Comparison of ENCODE assay signal across 25 mouse cellular contexts in the genomic region with DNA sequence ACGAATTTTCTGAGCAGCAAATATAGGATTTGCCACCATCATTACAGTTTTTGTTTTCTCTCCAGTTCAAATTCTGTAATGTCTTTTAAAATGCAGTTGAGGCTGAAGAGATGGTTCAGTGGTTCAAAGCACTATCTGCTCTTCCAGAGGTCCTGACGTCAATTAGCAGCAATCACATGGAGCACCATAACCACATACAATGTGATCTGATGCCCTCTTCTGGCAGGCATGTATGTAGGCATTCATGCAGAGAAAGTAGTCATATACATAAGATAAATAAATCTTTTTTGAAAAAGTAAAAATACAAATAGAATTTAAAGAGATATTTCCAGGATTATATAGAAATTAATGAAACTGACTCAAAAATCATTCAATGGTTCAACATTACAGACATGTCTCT. TPM values are rescaled to one million over a fixed set of nuclear protein-coding genes. Genes with fewer than 3 reads are reported as not detected.
DNase-seq lines count a peak whose midpoint lies in the region; ATAC-seq and TF ChIP-seq lines count a peak whose summit lies in the region.
"Had no signal": no experiment of that assay in that cellular context is flagged by ENCODE, and none has a peak within 500 bp of the region (broad histone marks: within the 10 kb centered on the region; RNA-seq: fewer than 3 reads in every experiment).

No protein-coding gene starts in this region.

- peak; percentile 22 for DNase-seq in liver, adult 2 months (ENCODE audit: extremely low read depth, low read depth, low spot score)
- DNase-seq in 416B (ENCODE audit: low read depth), result peak; percentile 67
- peak; percentile 3 for DNase-seq in CH12.LX (ENCODE audit: extremely low read depth)
- no peak for DNase-seq in layer of hippocampus, adult 2 months (ENCODE audit: low spot score in 2 of 2)
- no peak for DNase-seq in T-cell, adult 2 months (ENCODE audit: low spot score)
- DNase-seq: adrenal gland, postnatal 14 days; cerebellum, adult 11-12 months; cerebellum, postnatal 14 days; embryo, embryonic 11 days; gastrocnemius, adult 2 months; heart, postnatal 4 days; kidney, adult 8-10 months; kidney, postnatal 36 days; layer of hippocampus, adult 9-11 months; right cerebral cortex, adult 18-20 months; thymus, postnatal 14 days had no signal

- in situ Hi-C loops in CH12.LX (cut with MboI; ENCODE audit: low pct_ligation_motif_present, low pct_unique_long_range_greater_than_20kb, low sequenced_read_pairs), result no loop called here

- H3K4me3 ChIP-seq in liver, adult 2 months (ENCODE audit: insufficient read depth, low read depth, low read length), result no peak overlapping the region
- H3K4me3 ChIP-seq in liver, embryonic 12.5 days, result no peak overlapping the region
- H3K4me3 ChIP-seq in CH12.LX (replicated peaks in 1 of 3; ENCODE audit: low read depth in 2 of 3, low read length in 2 of 3, poor library complexity in 1 of 3), result no peak overlapping the region
- H3K4me3 ChIP-seq in layer of hippocampus, adult 2 months, result no peak overlapping the region
- H3K4me3 ChIP-seq: embryonic facial prominence, embryonic 15.5 days; forebrain, embryonic 10.5 days; gastrocnemius, adult 2 months; heart, embryonic 12.5 days; midbrain, embryonic 13.5 days; neural tube, embryonic 13.5 days had no signal

- no peaks in the 10 kb centered on the region; the same call in 1 of the 2 replicates for H3K36me3 ChIP-seq in liver, adult 2 months (ENCODE audit: control insufficient read depth, insufficient read depth, low read length)
- H3K36me3 ChIP-seq in liver, embryonic 12.5 days, result no peaks in the 10 kb centered on the region
- no peaks in the 10 kb centered on the region for H3K36me3 ChIP-seq in CH12.LX (replicated peaks in 1 of 2; ENCODE audit: control insufficient read depth in 1 of 2, insufficient read depth in 1 of 2, low read length in 1 of 2)
- H3K36me3 ChIP-seq: midbrain, embryonic 13.5 days; neural tube, embryonic 13.5 days had no signal

- no peak for TF ChIP-seq EP300 in CH12.LX (IDR thresholded peaks at IDR 0.05; ENCODE audit: low read length)

- no peaks in the 10 kb centered on the region for H3K9me3 ChIP-seq in liver, embryonic 12.5 days (replicated peaks)
- H3K9me3 ChIP-seq in CH12.LX (replicated peaks; ENCODE audit: low read length), result no peaks in the 10 kb centered on the region
- H3K9me3 ChIP-seq: embryonic facial prominence, embryonic 15.5 days; forebrain, embryonic 10.5 days; heart, embryonic 12.5 days; midbrain, embryonic 13.5 days; neural tube, embryonic 13.5 days had no signal

- H3K27me3 ChIP-seq in liver, adult 2 months (ENCODE audit: control insufficient read depth, insufficient read depth, low read length), result no peaks in the 10 kb centered on the region
- H3K27me3 ChIP-seq in liver, embryonic 12.5 days (replicated peaks), result no peaks in the 10 kb centered on the region
- H3K27me3 ChIP-seq in CH12.LX (replicated peaks), result peaks cover 2% of the 10 kb centered on the region
- H3K27me3 ChIP-seq: embryonic facial prominence, embryonic 15.5 days; heart, embryonic 12.5 days; midbrain, embryonic 13.5 days; neural tube, embryonic 13.5 days had no signal

- TF ChIP-seq RAD21 in CH12.LX (IDR thresholded peaks at IDR 0.05; ENCODE audit: low read depth, low read length), result peak; percentile 22

- dilution Hi-C loops in CH12.LX (cut with MboI; ENCODE audit: extremely low pct_ligation_motif_present, extremely low pct_unique_long_range_greater_than_20kb, low sequenced_read_pairs), result no loop called here

- WGBS in liver, adult 2 months, result 64% methylated on average over 2 of the region's 2 CpGs
- WGBS in liver, embryonic 12.5 days (ENCODE audit: insufficient replicate concordance), result 44% methylated on average over 2 of the region's 2 CpGs

- TF ChIP-seq CTCF in liver, adult 2 months (IDR thresholded peaks at IDR 0.05; ENCODE audit: low read depth, low read length), result no peak
- TF ChIP-seq CTCF in CH12.LX (conservative IDR thresholded peaks at IDR 0.05 in 1 of 2, IDR thresholded peaks at IDR 0.05 in 1 of 2; ENCODE audit: low read depth in 2 of 2, low read length in 2 of 2), result peak in 1 of 2 experiments; percentile 34; a peak in 2 of 4 replicates
- TF ChIP-seq CTCF in layer of hippocampus, adult 2 months (conservative IDR thresholded peaks at IDR 0.05), result no peak; the same call in 1 of the 2 replicates

- H3K9ac ChIP-seq in liver, adult 2 months (ENCODE audit: low read depth, low read length), result no peak overlapping the region
- no peak overlapping the region for H3K9ac ChIP-seq in liver, embryonic 12.5 days
- H3K9ac ChIP-seq in CH12.LX (ENCODE audit: insufficient read depth, low read depth), result no peak overlapping the region
- H3K9ac ChIP-seq: embryonic facial prominence, embryonic 15.5 days; heart, embryonic 12.5 days; midbrain, embryonic 13.5 days; neural tube, embryonic 13.5 days had no signal

- H3K4me1 ChIP-seq in liver, adult 2 months (ENCODE audit: control insufficient read depth, insufficient read depth, low read length), result no peaks in the 10 kb centered on the region
- H3K4me1 ChIP-seq in liver, embryonic 12.5 days, result no peaks in the 10 kb centered on the region
- H3K4me1 ChIP-seq in CH12.LX (ENCODE audit: control insufficient read depth in 1 of 2, insufficient read depth in 2 of 2), result no peaks in the 10 kb centered on the region
- H3K4me1 ChIP-seq: embryonic facial prominence, embryonic 15.5 days; forebrain, embryonic 10.5 days; heart, embryonic 12.5 days; midbrain, embryonic 13.5 days; neural tube, embryonic 13.5 days had no signal

- no peak overlapping the region for H3K4me2 ChIP-seq in liver, embryonic 12.5 days
- no peak overlapping the region for H3K4me2 ChIP-seq in CH12.LX (ENCODE audit: insufficient read depth, low read depth, poor library complexity, severe bottlenecking)
- H3K4me2 ChIP-seq: embryonic facial prominence, embryonic 15.5 days; heart, embryonic 12.5 days; midbrain, embryonic 13.5 days; neural tube, embryonic 13.5 days had no signal

- no peak for TF ChIP-seq POLR2A in liver, adult 2 months (IDR thresholded peaks at IDR 0.05; ENCODE audit: extremely low read depth, insufficient read depth, low read length)
- TF ChIP-seq POLR2A in CH12.LX (IDR thresholded peaks at IDR 0.05; ENCODE audit: low read depth, low read length), result no peak

- no peak for ATAC-seq in liver, embryonic 12.5 days
- peak; percentile 82 for ATAC-seq in megakaryocyte progenitor cell, adult 5-6 weeks (replicated peaks; ENCODE audit: poor library complexity)
- ATAC-seq: activated CD4-positive, CD25-positive, alpha-beta regulatory T cell, adult 4 months; hindbrain, embryonic 16.5 days; midbrain, embryonic 13.5 days had no signal

- peaks cover 3% of the 10 kb centered on the region; the same call in 1 of the 2 replicates for H3K79me2 ChIP-seq in liver, adult 2 months (ENCODE audit: control insufficient read depth, insufficient read depth, low read length)
- H3K79me2 ChIP-seq in CH12.LX (replicated peaks; ENCODE audit: control insufficient read depth, extremely low read depth, insufficient read depth, poor library complexity, severe bottlenecking), result no peaks in the 10 kb centered on the region

- H3K27ac ChIP-seq in liver, adult 2 months (replicated peaks; ENCODE audit: insufficient read depth, low read depth, low read length), result no peak overlapping the region
- no peak overlapping the region for H3K27ac ChIP-seq in liver, embryonic 12.5 days
- no peak overlapping the region for H3K27ac ChIP-seq in CH12.LX (ENCODE audit: insufficient read depth, low read depth)
- no peak overlapping the region for H3K27ac ChIP-seq in layer of hippocampus, adult 2 months
- H3K27ac ChIP-seq: embryonic facial prominence, embryonic 15.5 days; forebrain, embryonic 10.5 days; gastrocnemius, adult 2 months; midbrain, embryonic 13.5 days; neural tube, embryonic 13.5 days had no signal

TF ChIP-seq in CH12.LX, 34 proteins besides CTCF, POLR2A, EP300 and RAD21:
- no peak for TF ChIP-seq USF2 (conservative IDR thresholded peaks at IDR 0.05; ENCODE audit: low read depth, low read length)
- no peak for TF ChIP-seq SMC3 (IDR thresholded peaks at IDR 0.05; ENCODE audit: low read depth, low read length)
- no peak for TF ChIP-seq GABPA (IDR thresholded peaks at IDR 0.05; ENCODE audit: insufficient replicate concordance, low read depth, low read length)
- TF ChIP-seq MAFK (IDR thresholded peaks at IDR 0.05; ENCODE audit: insufficient replicate concordance, low read length), result no peak
- no peak for TF ChIP-seq MXI1 (IDR thresholded peaks at IDR 0.05; ENCODE audit: low read depth, low read length)
TF ChIP-seq in CH12.LX: peak in this region for 0.

RNA-seq across cellular contexts. Expression of gene Zfp820, which starts 7.1 kb away (rescaled TPM):
- total RNA-seq in liver, adult 2 months (2014; rRNA removed), result 2.7 and 3.6 TPM in 2 replicates
- polyA plus RNA-seq in liver, adult 2 months (2012; rRNA removed), result 0.19 and 0.20 TPM in 2 replicates
- 2.3 TPM in 2 replicates for polyA plus RNA-seq in liver, embryonic 12.5 days (2016; fragmentation: Nextera tagmentation; extraction: Ambion mirVana)
- not detected in 2 replicates for total RNA-seq in CH12.LX (2012; rRNA removed)
- total RNA-seq in CH12.LX (2014; rRNA removed), result not detected in 2 replicates
- polyA plus RNA-seq in CH12.LX (2012; ENCODE audit: insufficient read length, low read depth), result not detected in 2 replicates
- 4.2 and 9.2 TPM in 2 replicates for total RNA-seq in megakaryocyte progenitor cell, adult 5-6 weeks (2015)
- total RNA-seq in megakaryocyte progenitor cell, adult 5-6 weeks (2017), result 2.5 and 3.9 TPM in 2 replicates
- total RNA-seq in layer of hippocampus, adult 2 months (2021), result under 1 TPM; 0.56 to 0.69 TPM

Comparison
In these comparisons a context has a peak if more than half of its experiments do, and no peak if none do; other contexts are left out.
1. DNase-seq: peak in liver, adult 2 months (single experiment), 416B (single experiment) and CH12.LX (single experiment); none in layer of hippocampus, adult 2 months (0 of 2) and T-cell, adult 2 months (single experiment).